Mouse (Mus musculus) G1E (cell line): ENCODE measurements around the gene Tgfb1. TPM values are rescaled to one million over a fixed set of nuclear protein-coding genes. Genes with fewer than 3 reads are reported as not detected.

Experiments
- ATAC-seq: 2 replicates; pipeline ENCODE4 v1.8.0; 2016; ENCODE audit warnings: mild to moderate bottlenecking; ENCODE audit not compliant: insufficient number of reproducible peaks, poor library complexity, low FRiP score, severe bottlenecking; ENCODE audit errors: extremely low read depth
- DNase-seq: peaks from one replicate; pipeline ENCODE4 v3.0.0; 2012; ENCODE audit warnings: low spot score
- H3K27me3 ChIP-seq: 2 replicates; pipeline ENCODE4 v1.6.1; 2012; ENCODE audit warnings: mild to moderate bottlenecking, low read length, inconsistent platforms; ENCODE audit not compliant: insufficient read depth
- H3K36me3 ChIP-seq: replicated peaks from 2 replicates; pipeline ENCODE3; 2012; ENCODE audit warnings: mild to moderate bottlenecking, inconsistent platforms
- H3K4me1 ChIP-seq: 2 replicates; pipeline ENCODE4 v1.6.1; 2012; ENCODE audit warnings: low read depth, low read length, inconsistent platforms, mixed read lengths; ENCODE audit not compliant: insufficient read depth
- H3K4me3 ChIP-seq: 2 replicates; pipeline ENCODE4 v1.5.1; 2012; ENCODE audit warnings: low read depth, mild to moderate bottlenecking, inconsistent platforms, low read length, moderate library complexity, mixed read lengths
- H3K9me3 ChIP-seq: replicated peaks from 2 replicates; pipeline ENCODE4 v1.6.1; 2012; ENCODE audit warnings: inconsistent platforms
- CTCF ChIP-seq: IDR thresholded peaks from 2 replicates; pipeline ENCODE4 v1.5.1; 2012; ENCODE audit warnings: low read depth, low read length, inconsistent platforms, mixed read lengths
- GATA1 ChIP-seq: IDR thresholded peaks from 2 replicates; pipeline ENCODE4 v1.6.1; 2012; ENCODE audit warnings: borderline replicate concordance, low read length, inconsistent platforms, mixed read lengths
- GATA2 ChIP-seq: IDR thresholded peaks from 2 replicates; pipeline ENCODE4 v1.6.1; 2012; ENCODE audit warnings: low read depth, low read length, inconsistent platforms, borderline replicate concordance
- POLR2AphosphoS5 ChIP-seq: IDR thresholded peaks from 2 replicates; pipeline ENCODE4 v1.6.1; 2012; ENCODE audit warnings: low read depth, low read length, inconsistent platforms; ENCODE audit not compliant: insufficient replicate concordance
- TAL1 ChIP-seq: conservative IDR thresholded peaks from 2 replicates; pipeline ENCODE4 v1.6.1; 2012; ENCODE audit warnings: low read depth, low read length, inconsistent platforms, mixed read lengths
- polyA plus RNA-seq: library from polyadenylated mRNA; stranded (reverse); fragments of >175 nt; gene quantifications from 2 replicates; pipeline ENCODE4 v1.2.3, GENCODE M21; 2012
- total RNA-seq, 2 experiments: library from RNA; stranded (forward) in 1 of 2; stranded (reverse) in 1 of 2; fragments of 200-1000 nt in 1 of 2; fragments of >200 nt in 1 of 2; fragmentation: Nextera tagmentation in 1 of 2; gene quantifications; 2 replicates each; pipeline ENCODE4 v1.2.3; 2014 to 2017

Gene Tgfb1
- total and polyA plus RNA-seq, 3 experiments: 40.8 to 1,473 (median 397) TPM

DNA sequence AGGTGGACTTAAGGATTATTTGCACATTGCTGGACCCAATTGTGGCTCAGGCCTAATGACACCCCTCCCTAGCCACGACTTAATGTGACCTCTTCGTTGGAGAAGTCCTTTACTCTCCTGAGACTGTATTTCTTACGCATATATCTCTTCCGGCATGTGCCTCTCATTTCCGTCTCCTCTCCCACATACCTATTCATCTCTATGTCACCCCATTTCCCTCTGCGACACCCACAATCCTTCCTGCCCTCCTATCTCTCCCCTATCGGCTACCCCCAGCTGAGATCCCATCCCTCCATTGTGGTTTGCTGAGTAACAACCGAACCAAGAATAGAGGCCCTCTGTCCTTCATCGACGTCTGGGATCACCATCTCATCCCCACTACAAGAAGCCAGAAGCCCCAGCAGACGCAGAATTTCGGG lies 2.8 kb downstream of the Tgfb1 start:
- Histone ChIP-seq H3K4me3 (peak overlapping the region; percentile 95), H3K4me1 (peaks cover 66% of the 10 kb centered on the region), H3K36me3 (peaks cover 75% of the 10 kb centered on the region), H3K9me3 (no peaks in the 10 kb centered on the region), H3K27me3 (no peaks in the 10 kb centered on the region)
- ATAC-seq: peak; percentile 15; the same call in 1 of the 2 replicates
- no peak for TF ChIP-seq CTCF
- no peak for TF ChIP-seq GATA2
- no peak for TF ChIP-seq TAL1
- no peak for TF ChIP-seq POLR2AphosphoS5
- TF ChIP-seq GATA1: no peak
- no peak for DNase-seq

DNA sequence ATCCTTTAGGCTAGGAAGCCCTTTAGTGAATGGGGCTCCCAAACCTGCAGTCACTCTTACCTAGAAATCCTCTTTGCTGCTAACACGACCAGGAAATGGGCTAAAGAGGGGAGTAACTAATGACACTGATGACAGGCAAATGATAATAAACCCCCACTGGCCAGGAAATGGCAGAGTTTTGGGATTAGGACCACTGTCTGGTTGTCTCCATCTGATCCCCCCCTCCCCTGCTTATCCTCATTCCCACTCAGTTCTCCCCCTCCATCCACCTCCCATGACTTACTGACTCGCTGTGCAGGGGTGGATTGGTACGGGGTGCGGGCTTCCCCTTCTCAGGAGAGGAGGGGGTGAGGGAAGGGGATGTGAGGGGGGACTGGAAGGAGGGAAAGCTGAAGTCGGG lies 3.2 kb downstream of the Tgfb1 start:
- Histone ChIP-seq H3K9me3 (no peaks in the 10 kb centered on the region), H3K4me3 (peak overlapping the region; percentile 95), H3K4me1 (peaks cover 66% of the 10 kb centered on the region), H3K36me3 (peaks cover 75% of the 10 kb centered on the region), H3K27me3 (no peaks in the 10 kb centered on the region)
- TF ChIP-seq POLR2AphosphoS5 (no peak), GATA1 (no peak), TAL1 (no peak), GATA2 (no peak)
- DNase-seq (no peak), ATAC-seq (no peak)

DNA sequence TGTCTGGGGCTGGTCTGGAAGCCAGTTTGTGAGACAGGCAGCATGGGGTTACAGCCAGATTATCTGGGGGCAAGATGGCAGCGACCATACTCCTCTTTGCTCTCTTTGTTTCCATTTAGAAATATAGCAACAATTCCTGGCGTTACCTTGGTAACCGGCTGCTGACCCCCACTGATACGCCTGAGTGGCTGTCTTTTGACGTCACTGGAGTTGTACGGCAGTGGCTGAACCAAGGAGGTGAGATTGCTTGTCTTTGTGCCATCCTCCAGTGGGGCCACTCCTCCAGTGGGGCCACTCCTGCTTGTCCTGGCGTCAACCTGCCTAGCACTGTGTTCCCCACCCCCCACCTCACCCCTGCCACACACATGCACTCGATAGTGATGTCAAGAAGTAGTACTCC lies 7.3 kb downstream of the Tgfb1 start:
- Histone ChIP-seq H3K36me3 (peaks cover 94% of the 10 kb centered on the region), H3K27me3 (no peaks in the 10 kb centered on the region), H3K9me3 (peaks cover 3% of the 10 kb centered on the region; the same call in 1 of the 2 replicates), H3K4me1 (peaks cover 69% of the 10 kb centered on the region), H3K4me3 (no peak overlapping the region; the same call in 1 of the 2 replicates)
- no peak for TF ChIP-seq CTCF
- TF ChIP-seq POLR2AphosphoS5: no peak
- TF ChIP-seq GATA1: no peak
- no peak for TF ChIP-seq GATA2
- no peak for TF ChIP-seq TAL1
- DNase-seq: no peak
- no peak for ATAC-seq

DNA sequence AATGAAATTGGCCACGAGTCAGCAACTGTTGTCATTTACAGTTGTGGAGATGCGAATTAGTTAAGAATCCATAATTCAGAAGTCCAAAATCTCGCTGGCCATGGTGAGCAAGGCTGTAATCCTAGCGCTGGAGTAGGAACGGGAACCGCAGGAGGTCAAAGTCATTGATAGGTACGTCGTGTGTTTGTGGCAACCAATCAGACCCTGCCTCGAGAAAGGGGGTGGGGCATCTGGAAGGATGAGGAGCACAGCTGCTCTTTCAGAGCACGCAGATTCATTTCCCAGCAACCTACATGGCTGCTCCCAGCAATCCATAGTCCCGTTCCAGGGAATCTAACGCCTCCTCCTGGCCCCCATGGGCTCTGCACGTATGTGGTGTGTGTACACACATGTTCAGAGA lies 13.0 kb downstream of the Tgfb1 start:
- peaks cover 95% of the 10 kb centered on the region for H3K36me3 ChIP-seq
- peaks cover 39% of the 10 kb centered on the region for H3K4me1 ChIP-seq
- ATAC-seq (no peak), DNase-seq (no peak)
- H3K4me3 ChIP-seq: no peak overlapping the region
- no peak for TF ChIP-seq POLR2AphosphoS5
- no peak for TF ChIP-seq GATA2
- no peak for TF ChIP-seq GATA1
- peaks cover 21% of the 10 kb centered on the region for H3K9me3 ChIP-seq
- H3K27me3 ChIP-seq: no peaks in the 10 kb centered on the region

DNA sequence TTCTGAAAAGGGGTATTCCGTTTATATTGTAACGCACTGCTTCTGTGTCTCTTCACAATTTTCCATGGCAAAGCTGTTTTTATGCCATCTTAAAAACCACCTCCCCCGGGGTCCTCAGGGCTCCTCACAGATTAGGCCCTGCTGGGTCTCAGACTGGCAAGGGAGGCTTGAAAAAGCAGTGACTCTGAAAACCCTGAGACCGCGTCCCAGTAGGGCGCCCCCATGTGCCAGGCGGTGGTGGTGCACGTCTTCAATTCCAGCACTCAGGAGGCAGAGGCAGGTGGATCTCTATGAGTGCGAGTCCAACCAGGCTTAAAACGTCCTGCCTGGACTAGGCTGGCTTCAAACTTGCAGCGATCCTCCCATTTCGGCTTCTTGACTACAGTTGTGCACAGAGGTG lies 13.9 kb downstream of the Tgfb1 start:
- TF ChIP-seq GATA2: no peak
- 0 out of 2 replicates have a peak, but pooled peaks have one; percentile 30 for TF ChIP-seq POLR2AphosphoS5
- TF ChIP-seq GATA1: no peak
- TF ChIP-seq TAL1: no peak
- peak; percentile 29; the same call in 1 of the 2 replicates for TF ChIP-seq CTCF
- no peak for DNase-seq
- peaks cover 21% of the 10 kb centered on the region for H3K9me3 ChIP-seq

DNA sequence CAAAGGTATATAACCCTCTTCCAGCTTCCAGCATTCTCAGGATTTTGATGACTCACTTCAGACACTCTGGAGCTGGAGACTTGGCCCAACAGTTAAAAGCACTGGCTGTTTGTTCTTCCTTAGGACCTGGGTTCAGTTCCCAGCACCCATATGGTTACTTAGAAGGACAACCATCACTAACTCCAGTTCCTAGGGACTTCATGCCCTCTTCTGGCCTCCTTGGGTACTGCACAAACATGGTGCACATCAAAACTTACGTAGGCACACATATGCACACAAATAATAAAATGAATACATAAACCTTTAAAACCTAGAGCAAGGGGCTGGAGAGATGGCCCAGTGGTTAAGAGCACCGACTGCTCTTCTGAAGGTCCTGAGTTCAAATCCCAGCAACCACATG lies 15.5 kb downstream of the Tgfb1 start:
- ATAC-seq (no peak), DNase-seq (no peak)
- peaks cover 46% of the 10 kb centered on the region for H3K4me1 ChIP-seq
- no peaks in the 10 kb centered on the region for H3K27me3 ChIP-seq
- no peak overlapping the region for H3K4me3 ChIP-seq
- peaks cover 21% of the 10 kb centered on the region for H3K9me3 ChIP-seq
- peaks cover 97% of the 10 kb centered on the region for H3K36me3 ChIP-seq
- no peak for TF ChIP-seq TAL1
- TF ChIP-seq CTCF: 0 out of 2 replicates have a peak, but pooled peaks have one; percentile 6

More for the DNA sequence above, 13.9 kb downstream of the Tgfb1 start:
- H3K4me3 ChIP-seq: no peak overlapping the region; the same call in 1 of the 2 replicates
- H3K4me1 ChIP-seq: peaks cover 39% of the 10 kb centered on the region
- no peaks in the 10 kb centered on the region for H3K27me3 ChIP-seq
- no peak for ATAC-seq
- peaks cover 95% of the 10 kb centered on the region for H3K36me3 ChIP-seq

DNA sequence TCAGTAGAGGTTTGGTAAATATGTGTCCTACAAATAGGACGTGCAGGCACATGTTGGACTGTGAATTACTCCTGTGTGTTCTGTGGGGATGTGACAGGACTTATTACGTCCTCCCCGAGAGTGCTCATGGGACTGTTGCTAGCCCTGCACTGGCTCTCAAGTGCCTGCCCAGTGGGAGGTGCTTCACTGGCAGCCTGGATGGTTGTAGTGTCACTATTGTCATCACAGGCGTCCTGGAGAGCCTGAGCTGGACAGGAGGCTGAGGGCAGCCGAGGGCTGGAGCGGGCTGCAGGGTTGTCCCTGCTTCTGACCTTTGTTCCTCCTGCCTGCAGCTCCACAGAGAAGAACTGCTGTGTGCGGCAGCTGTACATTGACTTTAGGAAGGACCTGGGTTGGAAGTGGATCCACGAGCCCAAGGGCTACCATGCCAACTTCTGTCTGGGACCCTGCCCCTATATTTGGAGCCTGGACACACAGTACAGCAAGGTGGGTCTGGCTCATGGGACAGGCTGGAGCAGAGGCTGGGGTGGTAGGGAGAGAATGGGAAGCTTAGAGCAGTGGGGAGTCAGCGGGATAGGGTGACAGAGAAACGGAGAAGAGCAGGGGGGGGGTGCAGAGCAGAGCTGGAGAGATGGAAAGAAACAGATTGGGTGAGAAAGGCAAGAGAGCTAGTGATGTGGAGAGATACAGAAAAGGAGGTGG lies 17.1 kb downstream of the Tgfb1 start:
- Histone ChIP-seq H3K36me3 (peaks cover 97% of the 10 kb centered on the region), H3K27me3 (no peaks in the 10 kb centered on the region), H3K4me1 (peaks cover 57% of the 10 kb centered on the region), H3K9me3 (peaks cover 19% of the 10 kb centered on the region), H3K4me3 (peak overlapping the region; percentile 7; the same call in 1 of the 2 replicates)
- DNase-seq (no peak), ATAC-seq (no peak)
- TF ChIP-seq CTCF (no peak), POLR2AphosphoS5 (no peak), GATA2 (no peak), TAL1 (no peak), GATA1 (no peak)
